Mouse (Mus musculus) cerebellum, adult 2 months (tissue): ENCODE data around the gene Gfy. TPM values are rescaled to one million over a fixed set of nuclear protein-coding genes. Genes with fewer than 3 reads are reported as not detected.

Experiments used
- DNase-seq, 2 experiments: peaks; one replicate each; pipeline ENCODE4 v3.0.0; 2021
- H3K27ac ChIP-seq: fragments of 200-500 bp; 2 replicates; pipeline ENCODE4 v1.5.1; 2012; ENCODE audit warnings: low read length, control low read depth, inconsistent platforms; ENCODE audit not compliant: insufficient read depth
- H3K27me3 ChIP-seq: fragments of 200-500 bp; 2 replicates; pipeline ENCODE4 v1.6.1; 2012; ENCODE audit warnings: inconsistent platforms, mild to moderate bottlenecking, low read length, moderate library complexity; ENCODE audit not compliant: control insufficient read depth, insufficient read depth
- H3K4me1 ChIP-seq: fragments of 200-500 bp; 2 replicates; pipeline ENCODE4 v1.6.1; 2011; ENCODE audit warnings: low read length; ENCODE audit not compliant: control insufficient read depth, insufficient read depth
- H3K4me3 ChIP-seq: fragments of 200-500 bp; replicated peaks from 2 replicates; pipeline ENCODE3; 2011; ENCODE audit warnings: mild to moderate bottlenecking, low read depth, low read length, control low read depth; ENCODE audit not compliant: insufficient read depth
- CTCF ChIP-seq: fragments of 200-500 bp; IDR thresholded peaks from 2 replicates; pipeline ENCODE4 v1.5.1; 2011; ENCODE audit warnings: low read depth, mild to moderate bottlenecking, control low read depth, low read length, moderate library complexity, borderline replicate concordance; ENCODE audit not compliant: insufficient read depth
- POLR2A ChIP-seq: fragments of 200-500 bp; IDR thresholded peaks from 2 replicates; pipeline ENCODE4 v1.6.1; 2011; ENCODE audit warnings: low read length, control low read depth, borderline replicate concordance; ENCODE audit not compliant: insufficient read depth
- WGBS: fragments of 180-500 bp; shearing (Covaris S2); methylation state at CpG from one replicate; pipeline ENCODE4 v1.1.7; 2018; 5-methylcytosine and 5-hydroxymethylcytosine counted together
- polyA plus RNA-seq: library from polyadenylated mRNA; depleted of rRNA; stranded (reverse); fragments of >200 nt; gene quantifications from 2 replicates; pipeline ENCODE4 v1.2.3, GENCODE M21; 2012

Gfy gene
- polyA plus RNA-seq, 1 experiment, result 0.54 TPM

DNA sequence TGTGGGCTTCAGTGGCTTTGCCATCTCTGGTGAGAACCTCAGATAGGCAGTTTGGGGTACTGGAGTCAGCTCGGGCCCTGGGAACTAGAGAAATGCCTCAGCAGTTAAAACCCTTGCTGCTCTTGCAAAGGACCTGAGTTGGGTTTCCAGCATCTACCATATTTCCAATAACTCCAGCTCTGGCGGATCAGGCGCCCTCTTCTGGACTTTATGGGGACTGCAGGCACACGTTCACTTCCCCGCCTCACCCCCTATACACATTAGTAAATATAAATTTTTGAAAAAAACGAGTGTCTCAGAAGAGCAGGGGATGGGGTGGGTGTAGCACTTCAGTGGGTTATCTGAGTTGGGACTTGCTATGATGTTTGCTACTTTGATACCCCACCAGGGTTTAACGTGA lies 6.4 kb downstream of the Gfy start:
- WGBS, result 59% methylated on average over 7 of the region's 7 CpGs
- H3K27me3 ChIP-seq, result no peaks in the 10 kb centered on the region; the same call in 1 of the 2 replicates
- peak in 1 of 2 experiments; percentile 61 for DNase-seq

DNA sequence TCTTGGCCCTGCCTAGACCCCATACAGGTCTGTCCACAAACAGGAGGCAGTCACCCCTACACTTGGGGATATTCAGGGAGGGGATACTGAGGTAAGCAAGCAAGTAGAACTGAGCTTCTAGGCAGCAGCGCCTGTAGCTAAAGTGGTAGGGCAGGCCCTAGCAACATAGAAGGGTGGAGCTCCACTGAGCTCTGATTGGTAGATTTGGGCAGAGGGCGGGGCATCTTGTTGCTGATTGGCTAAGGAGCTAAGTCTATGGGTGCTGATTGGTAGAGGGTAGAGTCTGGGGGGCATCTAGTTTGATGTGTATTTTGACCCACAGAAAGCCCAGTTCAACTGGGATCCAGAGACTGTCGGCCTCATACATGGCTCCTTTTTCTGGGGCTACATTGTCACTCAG lies 9.9 kb downstream of the Gfy start:
- whole genome bisulfite sequencing, result 57% methylated on average over 3 of the region's 3 CpGs
- H3K27me3 ChIP-seq, result no peaks in the 10 kb centered on the region

More for the DNA sequence above, 6.4 kb downstream of the Gfy start:
- Histone ChIP-seq H3K4me1 (peaks cover 29% of the 10 kb centered on the region), H3K4me3 (no peak overlapping the region), H3K27ac (no peak overlapping the region)
- TF ChIP-seq CTCF (peak; percentile 48; the same call in 1 of the 2 replicates), POLR2A (no peak)

DNA sequence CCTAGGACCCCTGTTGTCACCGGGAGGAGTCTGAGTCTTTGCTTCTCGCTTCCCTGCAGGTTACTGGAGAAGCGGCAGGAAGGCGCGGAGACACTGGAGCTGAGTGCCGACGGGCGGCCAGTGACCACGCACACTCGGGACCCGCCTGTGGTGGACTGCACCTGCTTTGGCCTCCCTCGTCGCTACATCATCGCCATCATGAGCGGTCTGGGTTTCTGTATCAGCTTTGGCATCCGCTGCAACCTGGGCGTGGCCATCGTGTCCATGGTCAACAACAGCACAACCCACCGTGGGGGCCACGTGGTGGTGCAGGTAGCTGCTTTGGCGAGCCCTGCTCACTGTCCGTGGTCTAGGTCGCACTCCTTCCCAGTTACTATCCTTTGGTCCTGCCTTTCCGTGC lies 10.7 kb downstream of the Gfy start:
- no peaks in the 10 kb centered on the region for H3K27me3 ChIP-seq
- 1% methylated on average over 24 of the region's 24 CpGs for WGBS
- DNase-seq, result peak; percentile 69 to 73
- peak overlapping the region; percentile 79 for H3K4me3 ChIP-seq
- H3K27ac ChIP-seq, result peak overlapping the region; percentile 93
- H3K4me1 ChIP-seq, result peaks cover 21% of the 10 kb centered on the region
- TF ChIP-seq POLR2A (no peak), CTCF (no peak)

More for the DNA sequence above, 9.9 kb downstream of the Gfy start:
- peak; percentile 71 to 77 for DNase-seq
- TF ChIP-seq POLR2A (no peak), CTCF (no peak)
- no peak overlapping the region for H3K4me3 ChIP-seq
- no peak overlapping the region for H3K27ac ChIP-seq
- peaks cover 21% of the 10 kb centered on the region for H3K4me1 ChIP-seq

DNA sequence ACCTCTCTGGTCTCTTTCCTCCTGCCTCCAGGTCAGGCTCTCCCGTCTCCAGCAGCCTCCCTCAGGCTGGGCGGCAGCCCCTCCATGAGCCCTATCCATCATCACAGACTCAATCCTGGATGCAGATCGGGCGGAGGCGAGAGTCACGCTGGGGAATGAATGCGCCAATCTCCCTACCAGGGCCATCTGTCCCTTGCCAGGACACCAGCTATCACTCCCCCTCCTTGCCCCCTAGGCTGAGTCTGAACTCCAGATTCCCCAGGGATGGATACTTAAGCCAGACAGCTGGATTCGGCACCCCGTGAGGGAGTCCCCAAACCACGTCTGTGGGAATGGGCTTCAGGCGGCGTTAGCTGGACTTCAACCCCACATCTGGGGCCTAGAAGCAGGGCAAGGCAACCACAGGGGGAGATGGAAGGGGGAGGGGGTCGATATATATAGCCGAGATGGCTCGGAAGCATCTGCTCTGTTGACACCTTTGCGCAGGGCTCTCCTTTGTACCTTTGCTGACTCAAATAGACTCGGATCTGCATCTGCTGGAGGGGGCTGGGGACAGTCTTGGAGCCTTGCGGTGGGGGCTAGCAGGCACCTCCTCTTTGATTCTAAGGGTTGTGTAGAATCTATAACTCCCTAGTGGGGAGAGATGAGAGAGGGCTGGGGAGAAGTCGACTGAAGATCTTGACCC lies 11.5 kb downstream of the Gfy start:
- TF ChIP-seq POLR2A (peak; percentile 19; the same call in 1 of the 2 replicates), CTCF (no peak)
- 2% methylated on average over 19 of the region's 19 CpGs for whole genome bisulfite sequencing
- H3K27ac ChIP-seq, result peak overlapping the region; percentile 93
- H3K4me3 ChIP-seq, result peak overlapping the region; percentile 79
- peak; percentile 88 to 90 for DNase-seq
- H3K27me3 ChIP-seq, result no peaks in the 10 kb centered on the region
- peaks cover 21% of the 10 kb centered on the region for H3K4me1 ChIP-seq

DNA sequence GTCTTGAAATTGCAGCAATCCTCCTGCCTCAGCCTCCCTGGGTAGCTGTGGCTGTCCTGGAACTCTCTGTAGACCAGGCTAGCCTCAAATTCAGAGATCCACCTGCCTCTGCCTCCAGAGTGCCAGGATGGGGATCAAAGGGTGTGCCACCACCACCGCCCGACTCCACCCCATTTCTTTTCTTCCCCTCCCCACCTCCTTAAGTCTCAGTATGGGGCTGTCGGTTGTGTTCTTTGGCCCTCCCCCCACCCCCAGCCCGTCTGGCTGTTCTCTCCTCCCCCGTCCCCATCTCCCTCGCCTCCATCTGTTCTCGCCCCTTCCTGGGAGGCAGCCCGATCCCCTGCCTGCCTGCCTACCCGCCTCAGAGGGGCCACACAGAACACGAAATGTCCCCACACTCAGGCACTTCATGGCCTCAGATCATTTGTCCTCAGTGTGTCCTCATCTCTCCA lies 12.4 kb downstream of the Gfy start:
- peak overlapping the region; percentile 79 for H3K4me3 ChIP-seq
- H3K27me3 ChIP-seq, result no peaks in the 10 kb centered on the region
- peak; percentile 76 to 80 for DNase-seq
- H3K27ac ChIP-seq, result peak overlapping the region; percentile 93
- TF ChIP-seq CTCF (no peak), POLR2A (peak; percentile 30; the same call in 1 of the 2 replicates)
- peaks cover 26% of the 10 kb centered on the region for H3K4me1 ChIP-seq
- 8% methylated on average over 10 of the region's 10 CpGs for WGBS

DNA sequence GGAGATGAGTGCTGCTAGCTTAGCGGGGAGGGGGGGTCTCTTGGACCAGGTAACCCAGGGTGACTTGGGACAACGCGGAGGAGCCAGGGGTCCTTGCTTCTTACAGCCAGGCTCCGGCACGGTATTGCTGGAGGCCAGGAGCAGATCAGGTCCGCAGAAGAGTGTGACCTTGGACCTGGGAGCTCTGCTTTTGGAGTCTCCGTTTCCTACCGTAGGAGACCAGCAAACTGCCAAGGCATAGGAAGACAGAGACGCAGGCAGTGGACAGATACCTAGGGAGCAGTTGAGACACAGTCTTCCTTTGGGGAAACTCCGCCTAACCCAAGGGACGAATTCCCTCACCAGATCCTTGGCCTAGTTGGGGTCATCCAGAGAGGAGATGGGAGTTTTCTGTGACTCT lies 13.7 kb downstream of the Gfy start:
- Histone ChIP-seq H3K4me1 (peaks cover 22% of the 10 kb centered on the region), H3K4me3 (peak overlapping the region; percentile 79), H3K27ac (peak overlapping the region; percentile 91), H3K27me3 (no peaks in the 10 kb centered on the region)
- TF ChIP-seq CTCF (no peak), POLR2A (no peak)
- WGBS, result 12% methylated on average over 11 of the region's 11 CpGs
- DNase-seq, result peak in 1 of 2 experiments; percentile 61

DNA sequence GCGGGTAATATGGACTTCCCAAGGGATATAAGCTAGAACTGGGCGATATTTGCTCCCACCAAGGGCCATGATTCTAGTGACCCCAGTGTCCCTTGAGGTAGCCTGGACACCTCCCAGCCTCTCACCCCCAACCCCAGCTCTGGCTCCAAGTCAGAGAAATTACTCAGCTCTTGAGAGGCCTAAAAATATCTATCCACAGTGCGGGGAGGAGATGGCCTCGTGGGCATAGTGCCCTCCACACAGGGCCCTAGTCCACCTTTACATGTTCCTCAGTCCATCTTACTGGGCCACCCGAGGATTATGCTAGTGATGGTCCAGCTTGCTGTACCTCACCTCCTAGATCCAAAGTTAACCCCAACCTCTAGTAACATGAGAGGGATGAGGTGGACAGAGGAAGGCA lies 14.5 kb downstream of the Gfy start:
- Histone ChIP-seq H3K4me3 (peak overlapping the region; percentile 79), H3K4me1 (peaks cover 15% of the 10 kb centered on the region; the same call in 1 of the 2 replicates), H3K27me3 (no peaks in the 10 kb centered on the region), H3K27ac (peak overlapping the region; percentile 91)
- DNase-seq, result peak; percentile 78 to 84
- WGBS, result 16% methylated on average over 5 of the region's 5 CpGs
- peak; percentile 43; the same call in 1 of the 2 replicates for TF ChIP-seq POLR2A
- TF ChIP-seq CTCF, result no peak
